Mouse (Mus musculus): ENCODE measurements around the gene Eps8l1.

DNA sequence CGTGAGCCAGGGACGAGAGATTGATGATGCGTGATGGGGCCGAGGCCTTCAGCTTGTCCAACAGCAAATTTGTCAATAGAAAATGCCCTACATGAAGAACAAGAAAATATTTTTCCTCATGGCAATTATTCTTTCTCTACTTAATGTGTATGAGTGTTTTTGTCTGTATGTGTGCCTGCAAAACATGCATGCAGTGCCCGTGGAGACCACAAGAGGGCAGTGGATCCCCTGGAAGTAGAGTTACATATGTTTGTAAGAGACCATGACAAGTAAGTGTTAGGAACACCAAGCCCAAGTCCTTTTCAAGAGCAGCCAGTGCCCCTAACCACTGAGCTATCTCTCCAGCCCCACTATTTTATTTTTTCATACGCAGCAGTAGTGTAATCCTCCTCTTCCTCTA, 28.9 kb upstream of the Eps8l1 start:
- TF ChIP-seq POLR2A (IDR thresholded peaks at IDR 0.05; ENCODE audit: borderline replicate concordance, insufficient read depth, low read length) (no peak), CTCF (IDR thresholded peaks at IDR 0.05; ENCODE audit: borderline replicate concordance, insufficient read depth, low read depth, low read length) (peak; percentile 73)

Data from cerebellum, adult 2 months (tissue).